Mouse (Mus musculus): ENCODE results near the gene Nudt5. TPM values are rescaled to one million over a fixed set of nuclear protein-coding genes. Genes with fewer than 3 reads are reported as not detected.

Nudt5 gene
- total RNA-seq, 1 experiment = 67.8 TPM

DNA sequence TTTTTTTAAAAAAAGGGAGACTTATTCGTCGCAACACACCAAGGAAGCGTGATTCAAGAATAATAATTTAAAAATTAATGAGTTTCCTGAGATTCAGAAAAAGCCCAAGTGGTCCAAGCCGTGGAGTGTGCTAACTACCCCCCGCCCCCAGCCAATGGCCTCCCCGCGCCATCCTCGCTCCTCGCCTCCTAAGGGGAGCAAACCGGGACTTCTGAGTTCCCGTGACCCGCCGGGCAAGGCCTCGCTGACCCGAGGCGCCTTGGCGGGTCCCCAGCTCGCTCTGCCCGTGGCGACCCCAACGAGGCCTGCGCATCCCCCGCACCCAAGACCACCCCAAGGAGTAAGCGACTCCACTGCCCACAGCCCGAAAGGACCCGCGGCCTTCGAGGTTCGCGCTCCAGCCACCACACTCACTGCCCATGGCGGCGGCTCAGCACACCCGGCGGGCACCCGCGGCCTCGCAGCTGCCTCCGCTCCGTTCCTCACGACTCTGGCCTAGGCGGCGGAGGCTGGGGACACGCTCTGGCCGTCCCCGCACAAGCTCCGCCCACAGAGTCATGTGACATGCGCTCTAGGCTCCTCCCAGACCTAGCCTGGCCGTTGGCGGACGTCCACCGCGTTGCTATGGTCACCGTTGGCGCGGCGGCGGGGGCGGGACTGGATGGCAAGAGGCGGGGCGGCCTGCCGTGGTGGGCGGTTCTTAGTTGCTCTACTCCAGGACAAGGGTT lies 50.2 kb downstream of the Nudt5 start, which contains the start of gene Sec61a2:
Gene Sec61a2 (minus strand): TSS at position 590 of the 728 bp plus-strand sequence.
- peak within 1 kb of the TSS; percentile 99 for H3K9ac ChIP-seq (ENCODE audit: insufficient read depth, low read depth, low read length, poor library complexity, severe bottlenecking)
- peak within 1 kb of the TSS; percentile 72; the same call in 1 of the 2 replicates for H3K27ac ChIP-seq (ENCODE audit: insufficient read depth, low read depth, low read length, poor library complexity, severe bottlenecking)
- TF ChIP-seq ZNF384 (IDR thresholded peaks at IDR 0.05; ENCODE audit: low read depth, low read length) (no peak), MAFK (IDR thresholded peaks at IDR 0.05; ENCODE audit: insufficient read depth, low read depth, low read length) (no peak), CHD2 (IDR thresholded peaks at IDR 0.05; ENCODE audit: low read depth, low read length) (no peak), HCFC1 (IDR thresholded peaks at IDR 0.05; ENCODE audit: borderline replicate concordance, insufficient read depth, low read length) (no peak), ZC3H11A (IDR thresholded peaks at IDR 0.05; ENCODE audit: borderline replicate concordance, low read depth, low read length) (no peak)
- DNase-seq (ENCODE audit: low read depth, low spot score) = peak; percentile 96
- H3K4me3 ChIP-seq (ENCODE audit: insufficient read depth in 1 of 2, low read depth in 1 of 2, low read length in 2 of 2, poor library complexity in 1 of 2, severe bottlenecking in 1 of 2) = peak within 1 kb of the TSS; percentile 82 to 98
- no peaks in the 10 kb centered on the region; a peak in 1 of 4 replicates for H3K4me1 ChIP-seq (ENCODE audit: control insufficient read depth in 2 of 2, insufficient read depth in 2 of 2, low read length in 2 of 2, poor library complexity in 1 of 2)
- H3K9me3 ChIP-seq (ENCODE audit: control insufficient read depth, insufficient read depth, low read depth, low read length) = no peaks in the 10 kb centered on the region
- in situ Hi-C loops (cut with MboI; ENCODE audit: low sequenced_read_pairs in 2 of 2, unreplicated experiment in 2 of 2) = no loop called here
- peaks cover 9% of the 10 kb centered on the region for H3K36me3 ChIP-seq (ENCODE audit: control insufficient read depth, insufficient read depth, low read length, poor library complexity, severe bottlenecking)

- Histone ChIP-seq H3K4me3 (ENCODE audit: insufficient read depth in 1 of 2, low read depth in 1 of 2, low read length in 2 of 2, poor library complexity in 1 of 2, severe bottlenecking in 1 of 2) (no peak overlapping the region), H3K27ac (ENCODE audit: insufficient read depth, low read depth, low read length, poor library complexity, severe bottlenecking) (no peak overlapping the region), H3K36me3 (ENCODE audit: control insufficient read depth, insufficient read depth, low read length, poor library complexity, severe bottlenecking) (peaks cover 6% of the 10 kb centered on the region; the same call in 1 of the 2 replicates), H3K9ac (ENCODE audit: insufficient read depth, low read depth, low read length, poor library complexity, severe bottlenecking) (no peak overlapping the region), H3K9me3 (ENCODE audit: control insufficient read depth, insufficient read depth, low read depth, low read length) (no peaks in the 10 kb centered on the region), H3K4me1 (ENCODE audit: control insufficient read depth in 2 of 2, insufficient read depth in 2 of 2, low read length in 2 of 2, poor library complexity in 1 of 2) (no peaks in the 10 kb centered on the region)
- in situ Hi-C loops (cut with MboI; ENCODE audit: low sequenced_read_pairs in 2 of 2, unreplicated experiment in 2 of 2) = no loop called here
- TF ChIP-seq ZC3H11A (IDR thresholded peaks at IDR 0.05; ENCODE audit: borderline replicate concordance, low read depth, low read length) (peak; percentile 52; the same call in 1 of the 2 replicates), HCFC1 (IDR thresholded peaks at IDR 0.05; ENCODE audit: borderline replicate concordance, insufficient read depth, low read length) (no peak), CHD2 (IDR thresholded peaks at IDR 0.05; ENCODE audit: low read depth, low read length) (no peak)
- peak; percentile 33 for DNase-seq (ENCODE audit: low read depth, low spot score)
These were observed 55.3 kb downstream of the Nudt5 start for GRCm38 (mm10) chr2:5900145-5900544.

- no peak overlapping the region for H3K27ac ChIP-seq (ENCODE audit: insufficient read depth, low read depth, low read length, poor library complexity, severe bottlenecking)
- H3K36me3 ChIP-seq (ENCODE audit: control insufficient read depth, insufficient read depth, low read length, poor library complexity, severe bottlenecking) = peaks cover 10% of the 10 kb centered on the region
- H3K4me1 ChIP-seq (ENCODE audit: control insufficient read depth in 2 of 2, insufficient read depth in 2 of 2, low read length in 2 of 2, poor library complexity in 1 of 2) = no peaks in the 10 kb centered on the region
- no peak overlapping the region for H3K4me3 ChIP-seq (ENCODE audit: insufficient read depth in 1 of 2, low read depth in 1 of 2, low read length in 2 of 2, poor library complexity in 1 of 2, severe bottlenecking in 1 of 2)
- no peak for TF ChIP-seq CHD2 (IDR thresholded peaks at IDR 0.05; ENCODE audit: low read depth, low read length)
- TF ChIP-seq ZNF384 (IDR thresholded peaks at IDR 0.05; ENCODE audit: low read depth, low read length) = no peak
- TF ChIP-seq ZC3H11A (IDR thresholded peaks at IDR 0.05; ENCODE audit: borderline replicate concordance, low read depth, low read length) = no peak
- in situ Hi-C loops (cut with MboI; ENCODE audit: low sequenced_read_pairs in 2 of 2, unreplicated experiment in 2 of 2) = no loop called here
- H3K9ac ChIP-seq (ENCODE audit: insufficient read depth, low read depth, low read length, poor library complexity, severe bottlenecking) = no peak overlapping the region
- H3K9me3 ChIP-seq (ENCODE audit: control insufficient read depth, insufficient read depth, low read depth, low read length) = no peaks in the 10 kb centered on the region
- no peak for DNase-seq (ENCODE audit: low read depth, low spot score)
These were observed 61.3 kb downstream of the Nudt5 start for GRCm38 (mm10) chr2:5906092-5906491.

- peaks cover 12% of the 10 kb centered on the region for H3K36me3 ChIP-seq (ENCODE audit: control insufficient read depth, insufficient read depth, low read length, poor library complexity, severe bottlenecking)
- TF ChIP-seq CHD2 (IDR thresholded peaks at IDR 0.05; ENCODE audit: low read depth, low read length) (no peak), ZC3H11A (IDR thresholded peaks at IDR 0.05; ENCODE audit: borderline replicate concordance, low read depth, low read length) (no peak), HCFC1 (IDR thresholded peaks at IDR 0.05; ENCODE audit: borderline replicate concordance, insufficient read depth, low read length) (no peak), ZNF384 (IDR thresholded peaks at IDR 0.05; ENCODE audit: low read depth, low read length) (no peak), MAFK (IDR thresholded peaks at IDR 0.05; ENCODE audit: insufficient read depth, low read depth, low read length) (no peak)
- H3K9me3 ChIP-seq (ENCODE audit: control insufficient read depth, insufficient read depth, low read depth, low read length) = no peaks in the 10 kb centered on the region
- DNase-seq (ENCODE audit: low read depth, low spot score) = peak; percentile 51
- no peak overlapping the region for H3K27ac ChIP-seq (ENCODE audit: insufficient read depth, low read depth, low read length, poor library complexity, severe bottlenecking)
- no peak overlapping the region for H3K4me3 ChIP-seq (ENCODE audit: insufficient read depth in 1 of 2, low read depth in 1 of 2, low read length in 2 of 2, poor library complexity in 1 of 2, severe bottlenecking in 1 of 2)
- H3K9ac ChIP-seq (ENCODE audit: insufficient read depth, low read depth, low read length, poor library complexity, severe bottlenecking) = no peak overlapping the region
- H3K4me1 ChIP-seq (ENCODE audit: control insufficient read depth in 2 of 2, insufficient read depth in 2 of 2, low read length in 2 of 2, poor library complexity in 1 of 2) = no peaks in the 10 kb centered on the region
- in situ Hi-C loops (cut with MboI; ENCODE audit: low sequenced_read_pairs in 2 of 2, unreplicated experiment in 2 of 2) = no loop called here
These were observed 61.8 kb downstream of the Nudt5 start for GRCm38 (mm10) chr2:5906625-5907024.

Data from ES-E14 (cell line).